Mouse (Mus musculus): ENCODE data around the gene Eml4. TPM values are rescaled to one million over a fixed set of nuclear protein-coding genes. Genes with fewer than 3 reads are reported as not detected.

The Eml4 gene
- polyA plus RNA-seq, 1 experiment from 2014 or later: 26.2 TPM

- Histone ChIP-seq H3K4me2 (no peak overlapping the region), H3K9me3 (ENCODE audit: control insufficient read depth, low read length) (no peaks in the 10 kb centered on the region), H3K36me3 (ENCODE audit: control insufficient read depth, insufficient read depth, low read length) (no peaks in the 10 kb centered on the region), H3K9ac (ENCODE audit: low read depth, low read length) (no peak overlapping the region), H3K27ac (ENCODE audit: low read depth, low read length) (no peak overlapping the region), H3K4me3 (ENCODE audit: low read depth, low read length) (no peak overlapping the region), H3K27me3 (replicated peaks; ENCODE audit: control insufficient read depth, insufficient read depth, low read length) (no peaks in the 10 kb centered on the region), H3K4me1 (replicated peaks; ENCODE audit: control insufficient read depth, insufficient read depth, low read length) (peaks cover 2% of the 10 kb centered on the region; the same call in 1 of the 2 replicates)
- ATAC-seq (replicated peaks; ENCODE audit: low FRiP score): no peak
- DNase-seq (ENCODE audit: low spot score): no peak
- WGBS: 83% methylated on average over 5 of the region's 5 CpGs
Measured at GRCm38 (mm10) chr17:83382752-83383151, 32.0 kb downstream of the Eml4 start.

DNA sequence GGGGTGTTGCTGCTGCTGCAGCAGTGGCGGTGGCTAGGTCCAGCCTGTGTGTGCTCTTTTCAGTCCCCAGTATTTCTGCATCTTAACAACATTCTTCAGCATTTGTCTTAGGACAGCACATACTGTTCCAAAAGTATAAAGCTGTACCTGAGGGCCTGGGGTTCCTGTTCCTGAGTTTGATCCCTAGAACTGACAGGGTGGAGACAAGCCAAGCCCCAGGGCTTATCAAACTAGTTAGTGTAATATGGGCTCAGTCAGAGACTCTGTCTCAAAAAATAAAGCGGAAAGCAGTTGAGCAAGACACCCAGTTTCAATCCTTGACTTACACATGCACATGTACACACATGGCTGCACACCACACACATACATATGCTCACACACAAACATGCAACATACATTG lies 34.2 kb downstream of the Eml4 start:
- DNase-seq (ENCODE audit: low spot score) (no peak), ATAC-seq (replicated peaks; ENCODE audit: low FRiP score) (no peak)
- no peak overlapping the region for H3K4me3 ChIP-seq (ENCODE audit: low read depth, low read length)
- 91% methylated on average over 2 of the region's 2 CpGs for WGBS
- no peaks in the 10 kb centered on the region for H3K36me3 ChIP-seq (ENCODE audit: control insufficient read depth, insufficient read depth, low read length)
- H3K27me3 ChIP-seq (replicated peaks; ENCODE audit: control insufficient read depth, insufficient read depth, low read length): no peaks in the 10 kb centered on the region
- 0 out of 2 replicates have a peak, but pooled peaks cover 2% of the 10 kb centered on the region for H3K4me1 ChIP-seq (replicated peaks; ENCODE audit: control insufficient read depth, insufficient read depth, low read length)
- H3K27ac ChIP-seq (ENCODE audit: low read depth, low read length): no peak overlapping the region
- no peak overlapping the region for H3K4me2 ChIP-seq
- H3K9ac ChIP-seq (ENCODE audit: low read depth, low read length): no peak overlapping the region
- no peaks in the 10 kb centered on the region for H3K9me3 ChIP-seq (ENCODE audit: control insufficient read depth, low read length)

GRCm38 (mm10) chr17:83387161-83387560 lies 36.4 kb downstream of the Eml4 start:
- no peak for ATAC-seq (replicated peaks; ENCODE audit: low FRiP score)
- WGBS: 80% methylated on average over 3 of the region's 3 CpGs
- no peaks in the 10 kb centered on the region for H3K36me3 ChIP-seq (ENCODE audit: control insufficient read depth, insufficient read depth, low read length)
- DNase-seq (ENCODE audit: low spot score): no peak
- H3K27ac ChIP-seq (ENCODE audit: low read depth, low read length): no peak overlapping the region
- H3K4me3 ChIP-seq (ENCODE audit: low read depth, low read length): no peak overlapping the region
- no peak overlapping the region for H3K9ac ChIP-seq (ENCODE audit: low read depth, low read length)
- no peak overlapping the region for H3K4me2 ChIP-seq
- 0 out of 2 replicates have a peak, but pooled peaks cover 2% of the 10 kb centered on the region for H3K4me1 ChIP-seq (replicated peaks; ENCODE audit: control insufficient read depth, insufficient read depth, low read length)
- H3K9me3 ChIP-seq (ENCODE audit: control insufficient read depth, low read length): no peaks in the 10 kb centered on the region
- no peaks in the 10 kb centered on the region for H3K27me3 ChIP-seq (replicated peaks; ENCODE audit: control insufficient read depth, insufficient read depth, low read length)

DNA sequence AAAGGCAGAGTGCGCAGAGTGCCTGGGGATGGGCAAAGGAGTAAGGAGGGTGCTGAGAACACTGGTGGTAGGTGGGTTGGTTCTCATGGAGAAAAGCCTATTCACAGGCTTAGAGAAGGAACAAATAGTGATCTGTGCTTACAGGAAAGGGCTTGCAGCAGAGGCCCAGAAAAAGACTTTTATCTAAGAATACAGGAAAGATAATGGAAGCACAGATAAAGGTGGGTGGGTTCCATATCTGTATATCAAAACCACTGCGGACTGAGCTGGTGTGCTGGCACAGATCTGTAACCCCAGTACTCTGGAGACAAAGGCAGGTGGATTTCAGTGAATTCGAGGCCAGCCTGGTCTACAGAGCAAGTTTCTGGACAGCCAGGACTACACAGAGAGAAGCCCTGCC lies 43.3 kb downstream of the Eml4 start:
- peaks cover 17% of the 10 kb centered on the region for H3K4me1 ChIP-seq (replicated peaks; ENCODE audit: control insufficient read depth, insufficient read depth, low read length)
- 48% methylated on average over 3 of the region's 3 CpGs for WGBS
- H3K27ac ChIP-seq (ENCODE audit: low read depth, low read length): no peak overlapping the region
- H3K4me3 ChIP-seq (ENCODE audit: low read depth, low read length): no peak overlapping the region
- H3K36me3 ChIP-seq (ENCODE audit: control insufficient read depth, insufficient read depth, low read length): no peaks in the 10 kb centered on the region
- no peak for DNase-seq (ENCODE audit: low spot score)
- H3K9me3 ChIP-seq (ENCODE audit: control insufficient read depth, low read length): no peaks in the 10 kb centered on the region
- no peak overlapping the region for H3K4me2 ChIP-seq
- H3K9ac ChIP-seq (ENCODE audit: low read depth, low read length): no peak overlapping the region
- no peaks in the 10 kb centered on the region for H3K27me3 ChIP-seq (replicated peaks; ENCODE audit: control insufficient read depth, insufficient read depth, low read length)
- no peak for ATAC-seq (replicated peaks; ENCODE audit: low FRiP score)

- Histone ChIP-seq H3K4me2 (peak overlapping the region; percentile 31), H3K27ac (ENCODE audit: low read depth, low read length) (peak overlapping the region; percentile 68), H3K9me3 (ENCODE audit: control insufficient read depth, low read length) (no peaks in the 10 kb centered on the region), H3K4me1 (replicated peaks; ENCODE audit: control insufficient read depth, insufficient read depth, low read length) (peaks cover 26% of the 10 kb centered on the region), H3K36me3 (ENCODE audit: control insufficient read depth, insufficient read depth, low read length) (no peaks in the 10 kb centered on the region), H3K4me3 (ENCODE audit: low read depth, low read length) (no peak overlapping the region), H3K27me3 (replicated peaks; ENCODE audit: control insufficient read depth, insufficient read depth, low read length) (no peaks in the 10 kb centered on the region), H3K9ac (ENCODE audit: low read depth, low read length) (no peak overlapping the region)
- ATAC-seq (replicated peaks; ENCODE audit: low FRiP score): peak; percentile 39
- no peak for DNase-seq (ENCODE audit: low spot score)
- WGBS: 33% methylated on average over 6 of the region's 6 CpGs
Measured at GRCm38 (mm10) chr17:83397571-83398100, 46.9 kb downstream of the Eml4 start.

DNA sequence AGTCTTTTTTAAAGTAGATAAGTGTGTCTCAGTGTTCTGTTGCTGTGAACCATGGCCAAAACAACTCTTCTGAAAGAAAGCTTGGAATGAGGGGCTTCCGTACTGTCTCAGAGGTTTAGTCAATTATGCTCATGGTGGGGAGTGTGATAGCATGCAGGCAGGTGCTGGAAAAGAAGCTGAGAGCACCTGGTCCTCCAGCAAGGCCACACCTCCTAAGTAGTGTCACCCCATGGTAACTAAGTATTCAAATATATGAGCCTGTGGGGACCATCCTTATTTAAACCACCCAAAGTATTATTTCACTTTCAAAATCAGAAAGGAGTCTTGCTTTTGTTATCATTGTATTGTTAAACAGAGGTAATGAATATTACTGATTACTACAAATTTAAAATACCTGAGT lies 48.0 kb downstream of the Eml4 start:
- WGBS: 82% methylated on average over 1 of the region's 1 CpGs
- no peak overlapping the region for H3K9ac ChIP-seq (ENCODE audit: low read depth, low read length)
- H3K4me1 ChIP-seq (replicated peaks; ENCODE audit: control insufficient read depth, insufficient read depth, low read length): peaks cover 21% of the 10 kb centered on the region

DNA sequence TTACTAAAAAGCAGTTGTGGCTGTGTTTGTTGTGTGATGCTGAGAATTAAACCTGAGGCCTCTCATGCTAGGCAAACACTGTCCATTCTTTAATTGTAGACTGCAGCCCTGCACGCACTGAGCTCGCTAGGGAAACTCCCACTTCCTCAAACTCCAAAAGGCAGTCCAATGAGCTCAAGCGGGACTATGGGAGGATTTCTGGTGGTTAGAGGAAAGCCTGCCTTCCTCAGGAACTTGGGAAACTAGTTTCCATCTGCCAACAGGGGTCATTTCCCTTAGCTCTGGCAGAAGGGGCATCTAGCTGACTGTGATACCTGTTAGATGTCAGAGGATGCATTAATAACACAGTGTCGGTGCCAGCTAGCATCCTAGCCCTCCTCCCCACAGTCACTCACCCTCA lies 79.9 kb downstream of the Eml4 start:
- Histone ChIP-seq H3K4me1 (replicated peaks; ENCODE audit: control insufficient read depth, insufficient read depth, low read length) (no peaks in the 10 kb centered on the region), H3K27ac (ENCODE audit: low read depth, low read length) (no peak overlapping the region), H3K9ac (ENCODE audit: low read depth, low read length) (no peak overlapping the region), H3K4me2 (no peak overlapping the region), H3K27me3 (replicated peaks; ENCODE audit: control insufficient read depth, insufficient read depth, low read length) (no peaks in the 10 kb centered on the region), H3K36me3 (ENCODE audit: control insufficient read depth, insufficient read depth, low read length) (0 out of 2 replicates have a peak, but pooled peaks cover 3% of the 10 kb centered on the region), H3K4me3 (ENCODE audit: low read depth, low read length) (no peak overlapping the region), H3K9me3 (ENCODE audit: control insufficient read depth, low read length) (no peaks in the 10 kb centered on the region)
- WGBS: 76% methylated on average over 4 of the region's 4 CpGs
- no peak for DNase-seq (ENCODE audit: low spot score)
- ATAC-seq (replicated peaks; ENCODE audit: low FRiP score): no peak

More for the DNA sequence above, 48.0 kb downstream of the Eml4 start:
- no peaks in the 10 kb centered on the region for H3K9me3 ChIP-seq (ENCODE audit: control insufficient read depth, low read length)
- no peak for ATAC-seq (replicated peaks; ENCODE audit: low FRiP score)
- no peak overlapping the region for H3K4me3 ChIP-seq (ENCODE audit: low read depth, low read length)
- H3K4me2 ChIP-seq: no peak overlapping the region
- H3K36me3 ChIP-seq (ENCODE audit: control insufficient read depth, insufficient read depth, low read length): peaks cover 5% of the 10 kb centered on the region; the same call in 1 of the 2 replicates
- no peak for DNase-seq (ENCODE audit: low spot score)
- no peak overlapping the region for H3K27ac ChIP-seq (ENCODE audit: low read depth, low read length)
- no peaks in the 10 kb centered on the region for H3K27me3 ChIP-seq (replicated peaks; ENCODE audit: control insufficient read depth, insufficient read depth, low read length)

DNA sequence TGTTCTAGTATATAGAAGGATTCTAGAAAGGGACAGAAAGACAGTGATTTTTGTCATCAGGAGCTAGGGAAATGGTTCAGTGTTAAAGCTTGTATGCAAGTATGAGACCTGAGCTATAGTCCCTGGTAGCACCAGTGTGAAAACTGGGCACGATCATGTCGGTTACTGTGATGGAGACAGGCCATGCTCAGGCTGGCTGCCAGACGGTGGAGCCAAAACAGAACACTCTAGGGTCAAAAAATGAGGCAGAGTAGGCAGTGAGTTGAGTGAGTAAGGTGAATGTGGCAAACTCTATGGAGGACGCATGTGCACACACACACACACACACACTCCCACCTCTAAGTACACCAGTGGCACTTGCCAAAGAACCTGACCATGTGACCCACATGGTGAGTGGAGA lies 92.7 kb downstream of the Eml4 start:
- no peaks in the 10 kb centered on the region for H3K27me3 ChIP-seq (replicated peaks; ENCODE audit: control insufficient read depth, insufficient read depth, low read length)
- H3K4me1 ChIP-seq (replicated peaks; ENCODE audit: control insufficient read depth, insufficient read depth, low read length): no peaks in the 10 kb centered on the region
- no peak overlapping the region for H3K27ac ChIP-seq (ENCODE audit: low read depth, low read length)
- H3K9me3 ChIP-seq (ENCODE audit: control insufficient read depth, low read length): no peaks in the 10 kb centered on the region
- DNase-seq (ENCODE audit: low spot score) (no peak), ATAC-seq (replicated peaks; ENCODE audit: low FRiP score) (no peak)
- H3K9ac ChIP-seq (ENCODE audit: low read depth, low read length): no peak overlapping the region
- H3K36me3 ChIP-seq (ENCODE audit: control insufficient read depth, insufficient read depth, low read length): peaks cover 8% of the 10 kb centered on the region
- no peak overlapping the region for H3K4me2 ChIP-seq
- WGBS: 81% methylated on average over 4 of the region's 4 CpGs
- H3K4me3 ChIP-seq (ENCODE audit: low read depth, low read length): no peak overlapping the region

DNA sequence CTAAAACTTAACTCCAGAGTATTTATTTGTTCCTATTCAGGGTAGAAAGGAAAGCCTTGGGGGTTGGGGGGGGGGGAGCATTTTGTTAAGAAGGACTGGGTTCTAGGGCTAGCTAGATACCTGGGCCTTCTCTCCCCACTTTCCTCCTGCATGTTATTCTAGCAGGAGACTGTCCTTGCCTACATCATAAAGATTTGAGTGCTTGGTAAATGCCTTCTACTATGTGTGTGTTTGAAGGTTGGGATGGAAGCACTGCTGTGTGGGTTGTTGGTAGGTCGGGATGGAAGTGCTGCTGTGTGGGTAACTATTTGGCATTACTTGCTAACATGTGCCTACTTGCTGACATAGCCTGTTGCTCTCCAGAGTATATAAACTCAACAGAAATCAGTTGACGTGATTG lies 98.9 kb downstream of the Eml4 start:
- H3K27me3 ChIP-seq (replicated peaks; ENCODE audit: control insufficient read depth, insufficient read depth, low read length): no peaks in the 10 kb centered on the region
- no peak for DNase-seq (ENCODE audit: low spot score)
- H3K27ac ChIP-seq (ENCODE audit: low read depth, low read length): no peak overlapping the region
- ATAC-seq (replicated peaks; ENCODE audit: low FRiP score): no peak
- H3K9me3 ChIP-seq (ENCODE audit: control insufficient read depth, low read length): no peaks in the 10 kb centered on the region
- H3K4me3 ChIP-seq (ENCODE audit: low read depth, low read length): no peak overlapping the region
- no peak overlapping the region for H3K9ac ChIP-seq (ENCODE audit: low read depth, low read length)
- 88% methylated on average over 2 of the region's 2 CpGs for WGBS
- peaks cover 10% of the 10 kb centered on the region; the same call in 1 of the 2 replicates for H3K36me3 ChIP-seq (ENCODE audit: control insufficient read depth, insufficient read depth, low read length)
- H3K4me1 ChIP-seq (replicated peaks; ENCODE audit: control insufficient read depth, insufficient read depth, low read length): no peaks in the 10 kb centered on the region
- no peak overlapping the region for H3K4me2 ChIP-seq
